Mouse (Mus musculus): Measurements from ENCODE around the gene Col16a1. TPM values are rescaled to one million over a fixed set of nuclear protein-coding genes. Genes with fewer than 3 reads are reported as not detected.

The Col16a1 gene
- polyA plus RNA-seq, 1 experiment from 2014 or later = 2.3 TPM

DNA sequence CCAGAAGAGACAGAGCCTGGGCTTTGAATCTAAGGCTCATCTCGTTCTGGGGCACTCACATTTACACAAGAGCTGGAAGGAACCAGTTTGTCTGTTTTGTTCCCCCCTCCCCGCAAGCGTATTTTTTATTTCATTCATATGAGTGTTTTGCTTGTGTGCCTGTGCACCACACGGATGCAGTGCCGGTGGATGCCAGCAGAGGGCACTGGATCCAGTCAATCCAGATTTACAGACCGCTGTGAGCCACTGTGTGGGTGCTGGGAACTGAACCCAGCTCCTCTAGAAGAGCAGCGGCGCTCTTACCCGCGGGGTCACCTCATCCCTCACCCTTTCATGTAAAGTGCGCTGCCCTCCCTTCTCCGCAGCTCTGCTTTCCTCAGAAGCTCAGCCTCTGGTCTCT is 56.0 kb downstream of the Col16a1 start:
- H3K4me1 ChIP-seq = peaks cover 45% of the 10 kb centered on the region
- H3K9me3 ChIP-seq = peaks cover 4% of the 10 kb centered on the region; the same call in 1 of the 2 replicates
- 77% methylated on average over 12 of the region's 12 CpGs for WGBS
- peaks cover 19% of the 10 kb centered on the region for H3K27me3 ChIP-seq (ENCODE audit: poor library complexity, severe bottlenecking)
- no peak overlapping the region for H3K4me3 ChIP-seq
- H3K36me3 ChIP-seq (replicated peaks) = no peaks in the 10 kb centered on the region
- no peak overlapping the region for H3K27ac ChIP-seq
- no peak for DNase-seq (ENCODE audit: extremely low spot score, low spot score)

DNA sequence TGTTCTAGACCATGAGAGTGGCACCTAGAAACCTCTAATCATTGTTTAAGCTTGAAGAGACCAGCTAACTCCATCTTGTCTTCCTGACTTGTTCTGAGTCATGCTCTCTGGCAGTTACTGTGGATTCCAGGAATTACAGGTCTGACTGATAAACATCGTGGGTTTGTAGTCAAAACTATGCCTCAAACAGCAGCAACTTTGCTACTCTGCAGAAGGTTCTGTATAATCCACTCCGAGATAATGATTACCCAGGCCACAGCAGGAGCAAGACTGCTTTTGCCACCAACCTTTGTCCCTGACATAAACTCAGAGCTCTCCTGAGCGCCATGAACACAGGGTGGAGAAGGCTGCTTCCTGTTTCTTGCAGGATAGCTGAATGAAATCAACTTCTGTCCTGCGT is 56.9 kb downstream of the Col16a1 start:
- Histone ChIP-seq H3K27me3 (ENCODE audit: poor library complexity, severe bottlenecking) (peaks cover 14% of the 10 kb centered on the region), H3K4me1 (peaks cover 50% of the 10 kb centered on the region), H3K27ac (no peak overlapping the region), H3K36me3 (replicated peaks) (no peaks in the 10 kb centered on the region), H3K4me3 (no peak overlapping the region), H3K9me3 (peaks cover 4% of the 10 kb centered on the region; the same call in 1 of the 2 replicates)
- no peak for DNase-seq (ENCODE audit: extremely low spot score, low spot score)
- 89% methylated on average over 4 of the region's 4 CpGs for WGBS

DNA sequence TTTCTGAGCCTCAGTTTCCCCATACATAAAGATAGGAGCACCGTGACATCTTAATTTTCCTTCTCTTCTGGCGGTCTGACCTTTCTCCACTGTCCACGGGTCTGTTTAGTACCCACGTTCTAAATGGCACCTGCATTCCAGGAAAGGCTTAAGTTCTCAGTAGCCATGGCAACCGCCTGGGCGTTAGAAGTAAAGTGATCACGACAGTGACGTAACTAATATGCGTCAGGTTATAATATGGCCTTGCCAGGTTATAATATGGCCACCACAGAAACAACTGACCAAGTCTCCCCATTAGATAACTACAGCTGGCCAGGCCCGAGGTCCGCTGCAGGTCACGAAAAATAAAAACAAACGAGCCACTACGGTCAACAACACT is 59.4 kb downstream of the Col16a1 start:
- peak overlapping the region; percentile 83 for H3K4me3 ChIP-seq
- peaks cover 4% of the 10 kb centered on the region; the same call in 1 of the 2 replicates for H3K9me3 ChIP-seq
- H3K4me1 ChIP-seq = peaks cover 28% of the 10 kb centered on the region
- no peaks in the 10 kb centered on the region; the same call in 1 of the 2 replicates for H3K27me3 ChIP-seq (ENCODE audit: poor library complexity, severe bottlenecking)
- H3K27ac ChIP-seq = peak overlapping the region; percentile 90
- no peaks in the 10 kb centered on the region for H3K36me3 ChIP-seq (replicated peaks)
- 11% methylated on average over 14 of the region's 14 CpGs for whole genome bisulfite sequencing
- DNase-seq (ENCODE audit: extremely low spot score, low spot score) = no peak

DNA sequence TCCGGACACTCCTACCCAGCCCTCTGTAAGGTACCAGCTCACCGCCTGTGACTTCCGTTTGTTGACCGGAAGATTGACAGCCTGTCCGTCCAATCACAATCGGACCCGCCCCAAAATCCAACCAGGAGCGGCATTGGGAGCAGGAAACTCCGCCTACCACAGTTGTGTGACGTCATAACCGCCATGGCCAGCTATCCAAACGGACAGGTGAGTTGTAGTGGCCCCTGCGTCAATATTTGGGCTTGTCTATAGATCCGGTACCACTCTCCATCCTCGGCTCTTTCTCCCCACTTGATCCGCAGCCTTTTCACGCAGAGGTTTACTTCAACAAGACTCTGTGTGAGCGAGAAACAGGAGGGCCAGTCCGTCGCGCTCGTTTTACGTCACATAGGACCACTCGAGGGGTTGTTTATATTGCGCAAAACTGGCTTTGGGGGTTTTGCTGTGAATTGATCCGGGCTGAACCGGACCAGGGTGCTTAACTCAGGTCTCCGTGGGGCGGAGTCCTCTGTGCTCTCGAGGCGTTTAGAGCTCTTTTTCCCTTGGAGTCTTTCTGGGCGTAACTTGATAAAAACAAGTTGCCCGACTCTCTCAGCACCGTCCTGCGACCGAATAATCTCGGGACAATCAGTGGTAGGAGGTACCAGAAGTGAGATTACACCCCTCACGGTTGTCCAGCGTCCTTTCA is 59.9 kb downstream of the Col16a1 start:
- H3K27me3 ChIP-seq (ENCODE audit: poor library complexity, severe bottlenecking) = no peaks in the 10 kb centered on the region; the same call in 1 of the 2 replicates
- no peaks in the 10 kb centered on the region for H3K36me3 ChIP-seq (replicated peaks)
- DNase-seq (ENCODE audit: extremely low spot score, low spot score) = peak; percentile 99
- WGBS = 1% methylated on average over 39 of the region's 39 CpGs
- peak overlapping the region; percentile 83 for H3K4me3 ChIP-seq
- peaks cover 4% of the 10 kb centered on the region; the same call in 1 of the 2 replicates for H3K9me3 ChIP-seq
- peaks cover 23% of the 10 kb centered on the region for H3K4me1 ChIP-seq
- peak overlapping the region; percentile 90 for H3K27ac ChIP-seq

DNA sequence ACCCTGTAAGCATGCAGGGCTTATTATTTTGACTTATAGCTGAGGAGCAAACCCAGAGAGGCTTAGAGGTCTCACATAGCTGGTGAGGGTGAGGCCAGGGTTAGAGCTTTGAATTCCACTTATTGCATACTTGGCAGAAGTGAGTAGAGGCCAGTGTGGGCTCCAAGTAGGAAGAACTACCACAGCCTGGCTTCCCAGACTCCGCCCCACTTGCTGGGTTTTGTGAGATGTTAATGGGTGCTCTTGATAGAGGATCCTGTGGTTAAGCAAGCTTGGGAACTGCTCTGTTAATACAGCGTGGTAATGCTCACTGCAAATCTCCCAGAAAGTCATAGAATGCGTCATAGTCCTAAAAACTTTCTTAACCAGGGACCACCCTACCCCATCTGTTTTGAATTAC is 61.3 kb downstream of the Col16a1 start:
- H3K27ac ChIP-seq = no peak overlapping the region
- peaks cover 6% of the 10 kb centered on the region; the same call in 1 of the 2 replicates for H3K36me3 ChIP-seq (replicated peaks)
- peaks cover 19% of the 10 kb centered on the region for H3K4me1 ChIP-seq
- 83% methylated on average over 3 of the region's 3 CpGs for WGBS
- H3K27me3 ChIP-seq (ENCODE audit: poor library complexity, severe bottlenecking) = no peaks in the 10 kb centered on the region
- no peak for DNase-seq (ENCODE audit: extremely low spot score, low spot score)
- H3K9me3 ChIP-seq = no peaks in the 10 kb centered on the region; the same call in 1 of the 2 replicates
- H3K4me3 ChIP-seq = no peak overlapping the region

DNA sequence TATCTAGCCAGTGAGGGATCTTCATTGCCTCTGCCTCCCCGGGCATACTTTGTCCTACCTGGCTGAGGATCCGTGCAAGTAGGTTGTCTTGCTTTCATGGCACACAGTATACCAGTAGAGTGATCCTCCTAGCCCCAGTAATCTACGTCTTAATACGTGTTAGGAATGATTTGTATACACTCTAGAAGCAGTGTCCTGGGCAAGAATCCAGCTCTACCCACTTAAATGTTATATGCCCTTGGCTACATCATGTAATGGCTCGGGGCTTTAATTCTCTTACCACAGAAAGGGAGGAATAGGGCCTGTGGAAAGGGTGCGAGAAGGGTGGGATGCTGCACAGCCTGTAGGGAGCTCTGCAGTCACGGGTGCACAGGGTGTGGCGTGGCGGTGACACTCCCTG is 62.0 kb downstream of the Col16a1 start:
- peaks cover 19% of the 10 kb centered on the region for H3K4me1 ChIP-seq
- 93% methylated on average over 9 of the region's 9 CpGs for WGBS

DNA sequence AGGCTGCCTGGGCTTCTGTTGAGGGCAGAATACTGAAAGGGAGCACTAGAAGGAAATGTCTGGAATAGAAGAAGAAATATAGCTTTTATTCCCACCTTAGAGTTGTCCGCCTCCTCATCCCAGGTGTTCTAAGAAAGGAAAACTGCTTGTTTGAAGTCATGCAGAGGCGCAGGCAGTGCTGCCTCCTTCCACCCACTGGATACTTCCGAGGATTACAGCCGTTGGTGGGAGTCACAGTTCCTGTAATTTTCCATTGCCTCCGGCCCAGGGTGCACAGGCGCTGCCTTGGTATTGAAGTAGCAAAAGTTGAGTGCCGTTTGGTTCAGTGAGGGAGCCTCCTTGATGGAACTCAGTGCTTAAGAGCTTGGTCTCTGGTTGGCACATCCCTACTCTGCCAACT is 62.5 kb downstream of the Col16a1 start:
- DNase-seq (ENCODE audit: extremely low spot score, low spot score) = no peak
- H3K27me3 ChIP-seq (ENCODE audit: poor library complexity, severe bottlenecking) = no peaks in the 10 kb centered on the region
- no peaks in the 10 kb centered on the region for H3K9me3 ChIP-seq
- WGBS = 86% methylated on average over 7 of the region's 7 CpGs
- no peak overlapping the region for H3K4me3 ChIP-seq
- no peak overlapping the region for H3K27ac ChIP-seq
- peaks cover 10% of the 10 kb centered on the region; the same call in 1 of the 2 replicates for H3K36me3 ChIP-seq (replicated peaks)
- H3K4me1 ChIP-seq = peaks cover 19% of the 10 kb centered on the region

More for the DNA sequence above, 62.0 kb downstream of the Col16a1 start:
- Histone ChIP-seq H3K36me3 (replicated peaks) (peaks cover 6% of the 10 kb centered on the region; the same call in 1 of the 2 replicates), H3K27me3 (ENCODE audit: poor library complexity, severe bottlenecking) (no peaks in the 10 kb centered on the region), H3K27ac (no peak overlapping the region), H3K9me3 (no peaks in the 10 kb centered on the region), H3K4me3 (no peak overlapping the region)
- DNase-seq (ENCODE audit: extremely low spot score, low spot score) = no peak

DNA sequence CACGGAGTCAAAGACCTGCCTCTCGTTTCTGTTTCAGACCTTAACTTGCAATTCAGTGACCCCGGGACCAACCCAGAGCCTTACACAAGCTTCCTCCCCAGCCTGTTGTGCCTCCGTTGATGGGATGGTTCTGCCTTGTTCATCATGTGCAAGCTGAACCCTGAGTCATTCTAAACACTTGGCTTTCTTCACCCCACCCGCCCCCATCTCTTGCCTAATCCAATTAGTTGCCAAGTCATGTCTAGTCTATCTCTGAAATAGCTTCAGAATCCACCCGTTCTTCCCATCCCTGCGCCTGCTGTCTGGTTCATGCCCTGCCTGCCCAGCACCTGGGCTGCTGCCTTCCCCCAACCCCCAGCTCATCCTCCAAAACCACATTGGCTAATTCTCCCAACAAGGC is 64.7 kb downstream of the Col16a1 start:
- 86% methylated on average over 7 of the region's 7 CpGs for WGBS
- H3K4me3 ChIP-seq = no peak overlapping the region
- no peak for DNase-seq (ENCODE audit: extremely low spot score, low spot score)
- H3K4me1 ChIP-seq = peaks cover 16% of the 10 kb centered on the region
- no peaks in the 10 kb centered on the region for H3K27me3 ChIP-seq (ENCODE audit: poor library complexity, severe bottlenecking)
- H3K36me3 ChIP-seq (replicated peaks) = peaks cover 15% of the 10 kb centered on the region; the same call in 1 of the 2 replicates
- H3K27ac ChIP-seq = no peak overlapping the region
- H3K9me3 ChIP-seq = no peaks in the 10 kb centered on the region

DNA sequence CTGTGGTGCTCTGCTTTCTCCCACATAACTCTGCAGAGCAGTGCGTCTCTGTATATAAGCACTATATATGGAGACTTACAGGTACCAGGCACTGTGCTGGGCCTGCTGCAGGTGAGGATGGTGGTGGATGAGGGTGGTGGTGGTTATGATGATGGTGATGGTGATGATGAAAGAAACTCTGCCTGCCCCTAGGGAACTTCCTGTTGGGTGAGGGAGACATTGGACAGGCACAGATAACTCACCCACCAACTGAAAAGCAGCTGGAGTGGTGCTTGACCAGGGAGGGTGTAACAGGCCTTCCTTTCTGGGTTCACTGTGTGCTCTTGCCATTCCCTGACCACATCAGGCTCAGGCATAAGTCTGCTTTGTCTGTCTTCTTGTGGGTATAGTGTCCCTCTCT is 65.1 kb downstream of the Col16a1 start:
- Histone ChIP-seq H3K4me3 (no peak overlapping the region), H3K4me1 (peaks cover 16% of the 10 kb centered on the region), H3K9me3 (no peaks in the 10 kb centered on the region), H3K36me3 (replicated peaks) (peaks cover 15% of the 10 kb centered on the region; the same call in 1 of the 2 replicates), H3K27ac (no peak overlapping the region), H3K27me3 (ENCODE audit: poor library complexity, severe bottlenecking) (no peaks in the 10 kb centered on the region)
- WGBS = 100% methylated on average over 1 of the region's 1 CpGs
- no peak for DNase-seq (ENCODE audit: extremely low spot score, low spot score)

DNA sequence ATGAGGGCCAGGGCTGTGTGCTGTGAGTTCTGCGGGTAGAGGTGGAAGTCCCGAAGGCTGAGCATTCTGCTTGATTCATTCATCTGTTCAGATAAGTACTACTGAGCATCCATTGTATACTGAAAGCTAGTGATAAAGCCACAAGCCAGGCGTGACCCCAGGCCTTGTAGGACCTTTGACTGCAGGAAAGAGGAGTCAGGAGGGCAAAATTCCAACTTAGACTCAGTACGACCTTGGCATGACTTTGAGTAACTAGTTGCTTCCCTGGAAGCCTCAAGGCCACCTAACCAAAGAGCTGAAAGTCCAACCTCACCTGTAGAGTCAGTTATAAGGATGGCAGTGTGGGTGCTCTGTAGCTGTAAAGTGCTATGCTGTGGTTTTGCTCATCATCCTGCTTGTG is 73.1 kb downstream of the Col16a1 start:
- Histone ChIP-seq H3K9me3 (no peaks in the 10 kb centered on the region), H3K4me3 (no peak overlapping the region), H3K27me3 (ENCODE audit: poor library complexity, severe bottlenecking) (no peaks in the 10 kb centered on the region), H3K36me3 (replicated peaks) (peaks cover 54% of the 10 kb centered on the region), H3K4me1 (peaks cover 13% of the 10 kb centered on the region), H3K27ac (no peak overlapping the region)
- 82% methylated on average over 4 of the region's 4 CpGs for WGBS
- no peak for DNase-seq (ENCODE audit: extremely low spot score, low spot score)

DNA sequence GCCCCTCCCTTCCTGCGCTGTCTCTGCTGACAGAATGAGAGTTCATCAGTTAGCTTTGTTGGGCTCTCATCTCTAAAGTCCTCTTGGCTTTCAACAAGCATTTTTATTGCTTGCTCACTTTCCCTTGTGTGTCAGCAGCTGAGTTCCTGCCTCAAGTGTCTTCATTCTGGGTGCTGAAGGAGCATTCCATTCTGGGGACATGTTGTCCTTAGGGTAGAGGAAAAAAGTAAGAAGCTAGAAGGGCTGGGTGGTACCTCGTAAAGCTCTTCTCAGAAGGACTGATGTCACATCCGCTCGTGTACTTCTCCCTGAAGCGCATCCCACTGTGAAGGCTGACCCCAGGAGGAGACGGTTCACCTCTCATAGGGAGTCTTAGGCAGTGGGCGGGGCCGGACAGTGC is 73.9 kb downstream of the Col16a1 start:
- H3K27me3 ChIP-seq (ENCODE audit: poor library complexity, severe bottlenecking) = no peaks in the 10 kb centered on the region
- no peaks in the 10 kb centered on the region for H3K9me3 ChIP-seq
- H3K27ac ChIP-seq = no peak overlapping the region
- DNase-seq (ENCODE audit: extremely low spot score, low spot score) = no peak
- H3K4me3 ChIP-seq = no peak overlapping the region
- H3K36me3 ChIP-seq (replicated peaks) = peaks cover 61% of the 10 kb centered on the region
- WGBS = 71% methylated on average over 8 of the region's 8 CpGs
- peaks cover 22% of the 10 kb centered on the region for H3K4me1 ChIP-seq

DNA sequence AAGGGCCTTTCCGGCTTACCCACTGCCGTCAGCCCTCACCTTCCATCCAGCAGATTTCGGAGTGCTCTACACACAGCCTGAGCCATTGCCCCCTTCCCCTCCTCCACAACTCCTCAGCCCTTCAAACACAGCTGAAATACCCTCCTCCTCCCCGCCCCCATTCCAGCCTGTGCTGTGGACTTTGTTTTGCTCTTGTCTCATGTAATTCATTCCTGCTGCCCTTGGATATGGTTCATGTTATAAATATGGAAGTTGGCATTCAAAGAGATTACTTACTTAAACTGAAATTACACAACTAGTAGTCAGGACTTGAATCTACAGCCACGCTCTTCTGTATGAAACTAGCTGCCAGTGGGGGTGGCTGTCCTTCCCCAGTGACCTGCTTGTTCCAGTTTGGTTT is 75.4 kb downstream of the Col16a1 start:
- H3K36me3 ChIP-seq (replicated peaks) = peaks cover 76% of the 10 kb centered on the region
- WGBS = 91% methylated on average over 5 of the region's 5 CpGs
- no peaks in the 10 kb centered on the region for H3K27me3 ChIP-seq (ENCODE audit: poor library complexity, severe bottlenecking)

DNA sequence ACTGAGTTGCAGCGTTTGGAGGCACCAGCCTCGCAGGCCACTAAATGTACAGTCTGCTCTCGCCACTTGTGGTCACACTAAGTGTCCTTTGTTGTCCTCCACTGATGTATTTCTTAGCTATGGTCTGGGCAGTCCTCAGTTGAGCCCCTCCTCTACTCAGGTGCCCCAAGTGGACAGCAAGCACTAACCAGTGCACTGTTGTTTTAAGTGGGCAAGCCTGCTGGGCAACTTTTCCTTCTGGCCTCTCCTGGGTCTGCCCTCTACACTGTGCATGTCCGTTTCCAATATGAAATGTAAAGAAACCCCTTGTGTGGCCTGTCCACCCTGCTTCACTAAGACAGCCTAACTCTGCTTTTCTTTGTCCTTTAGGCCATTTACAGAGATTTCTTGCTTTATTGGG is 76.5 kb downstream of the Col16a1 start:
- DNase-seq (ENCODE audit: extremely low spot score, low spot score) = no peak
- Histone ChIP-seq H3K27me3 (ENCODE audit: poor library complexity, severe bottlenecking) (no peaks in the 10 kb centered on the region), H3K36me3 (replicated peaks) (peaks cover 79% of the 10 kb centered on the region), H3K27ac (0 out of 2 replicates have a peak overlapping the region, but pooled peaks have one; percentile 8), H3K9me3 (no peaks in the 10 kb centered on the region), H3K4me3 (no peak overlapping the region), H3K4me1 (peaks cover 25% of the 10 kb centered on the region)
- WGBS = 91% methylated on average over 4 of the region's 4 CpGs

More for the DNA sequence above, 75.4 kb downstream of the Col16a1 start:
- Histone ChIP-seq H3K4me3 (no peak overlapping the region), H3K27ac (no peak overlapping the region), H3K4me1 (peaks cover 25% of the 10 kb centered on the region), H3K9me3 (no peaks in the 10 kb centered on the region)
- DNase-seq (ENCODE audit: extremely low spot score, low spot score) = no peak
